Mouse (Mus musculus) thymus, adult 2 months (tissue): Measurements from ENCODE around the gene Cmss1.

Experiments
- CTCF ChIP-seq: fragments of 200-500 bp; IDR thresholded peaks from 2 replicates; pipeline ENCODE4 v1.5.1; 2012; ENCODE audit warnings: mild to moderate bottlenecking, control low read depth, low read length, moderate library complexity, borderline replicate concordance; ENCODE audit not compliant: control insufficient read depth, poor library complexity, insufficient read depth; ENCODE audit errors: extremely low read depth
- POLR2A ChIP-seq: fragments of 200-500 bp; IDR thresholded peaks from 2 replicates; pipeline ENCODE4 v1.6.1; 2012; ENCODE audit warnings: mild to moderate bottlenecking, low read length, control low read depth, moderate library complexity; ENCODE audit not compliant: control insufficient read depth, poor library complexity, insufficient read depth; ENCODE audit errors: extremely low read depth

DNA sequence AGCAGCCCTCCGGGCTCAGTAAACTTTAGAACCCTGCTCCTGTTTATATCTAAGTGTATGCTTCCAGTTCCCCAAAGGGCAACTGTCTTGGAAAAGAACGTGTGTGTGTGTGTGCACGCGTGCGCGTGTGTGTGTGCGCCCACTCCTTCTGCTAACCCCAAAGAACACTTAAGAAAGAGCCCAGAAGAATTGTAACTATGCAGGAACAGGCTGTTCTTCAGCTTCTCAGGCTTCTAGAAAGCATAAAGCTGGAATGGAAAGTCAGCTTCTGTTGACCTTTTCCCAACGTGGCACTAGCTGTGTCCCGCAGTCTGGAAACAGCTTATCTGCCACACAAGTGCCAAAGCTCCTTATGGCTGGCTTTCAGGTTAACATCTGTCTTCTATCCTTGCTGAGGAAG is 291.6 kb downstream of the Cmss1 start:
- TF ChIP-seq POLR2A (no peak), CTCF (no peak)
